Mouse (Mus musculus) megakaryocyte, embryonic 14.5 days (primary cell): ENCODE measurements around the gene Tex50.

Experiments
- FLI1 ChIP-seq: IDR thresholded peaks from 2 replicates; pipeline ENCODE4 v1.6.1; 2012; ENCODE audit warnings: low read length, inconsistent platforms, mixed read lengths
- GATA1 ChIP-seq: IDR thresholded peaks from 3 replicates; pipeline ENCODE4 v1.6.1; 2012; ENCODE audit warnings: mixed read lengths, low read length, inconsistent platforms, borderline replicate concordance

GRCm38 (mm10) chr1:161147888-161148287, 11.2 kb downstream of the Tex50 start:
- no peak for TF ChIP-seq GATA1
- TF ChIP-seq FLI1 = no peak
